Mouse (Mus musculus) E14TG2a.4 (cell line): ENCODE measurements at regions not wholly inside any gene's neighbourhood (a gene's known extent, or its start where the extent isn't known, plus 50 kb on each side); places are given as distances from the start of the nearest gene placed in this dataset.

Experiments used
- CTCF ChIP-seq: conservative IDR thresholded peaks from 2 replicates; pipeline ENCODE4 v1.5.1; 2014; ENCODE audit warnings: low read length
- NANOG ChIP-seq: IDR thresholded peaks from 2 replicates; pipeline ENCODE4 v1.6.1; 2014; ENCODE audit warnings: borderline replicate concordance, low read length, mixed read lengths

- TF ChIP-seq CTCF: no peak
- TF ChIP-seq NANOG: no peak
Observed at GRCm38 (mm10) chr4:7142781-7143180, 1096.1 kb downstream of the Car8 start.
